Mouse (Mus musculus): ENCODE measurements around the gene BC048562.

- TF ChIP-seq CTCF (IDR thresholded peaks at IDR 0.05; ENCODE audit: borderline replicate concordance, extremely low read depth, insufficient read depth, insufficient read length), result no peak
- TF ChIP-seq POLR2A (IDR thresholded peaks at IDR 0.05; ENCODE audit: borderline replicate concordance, extremely low read depth, insufficient read depth, insufficient read length, poor library complexity, severe bottlenecking), result no peak
These were observed 13.6 kb downstream of the BC048562 start for GRCm38 (mm10) chr9:108449860-108450259.
